Mouse (Mus musculus): Measurements from ENCODE around the gene Thap8. TPM values are rescaled to one million over a fixed set of nuclear protein-coding genes. Genes with fewer than 3 reads are reported as not detected.

Gene Thap8
- total RNA-seq, 4 experiments from 2014 or later = 0.36 to 0.50 (median 0.38) TPM

DNA sequence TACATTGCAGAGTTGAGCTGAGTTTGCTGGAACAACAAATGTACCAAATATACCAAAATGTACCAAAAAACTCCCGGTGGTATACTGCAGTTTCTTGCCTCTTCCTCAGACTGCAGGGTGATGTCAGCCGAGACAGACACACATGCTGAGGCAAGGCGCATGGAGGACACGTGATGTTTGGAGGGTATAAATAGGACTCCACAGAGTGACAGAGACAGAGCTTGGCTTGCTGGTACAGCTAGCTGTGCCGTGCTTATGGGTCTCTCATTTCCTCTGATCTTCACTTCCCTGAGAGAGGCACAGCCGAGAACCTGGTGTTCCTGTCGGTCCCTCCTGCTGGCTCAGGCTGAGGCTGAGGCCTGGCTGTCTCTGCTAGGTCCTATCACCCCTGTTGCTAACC, 2.8 kb downstream of the Thap8 start:
- DNase-seq (ENCODE audit: low spot score in 2 of 2) = no peak

DNA sequence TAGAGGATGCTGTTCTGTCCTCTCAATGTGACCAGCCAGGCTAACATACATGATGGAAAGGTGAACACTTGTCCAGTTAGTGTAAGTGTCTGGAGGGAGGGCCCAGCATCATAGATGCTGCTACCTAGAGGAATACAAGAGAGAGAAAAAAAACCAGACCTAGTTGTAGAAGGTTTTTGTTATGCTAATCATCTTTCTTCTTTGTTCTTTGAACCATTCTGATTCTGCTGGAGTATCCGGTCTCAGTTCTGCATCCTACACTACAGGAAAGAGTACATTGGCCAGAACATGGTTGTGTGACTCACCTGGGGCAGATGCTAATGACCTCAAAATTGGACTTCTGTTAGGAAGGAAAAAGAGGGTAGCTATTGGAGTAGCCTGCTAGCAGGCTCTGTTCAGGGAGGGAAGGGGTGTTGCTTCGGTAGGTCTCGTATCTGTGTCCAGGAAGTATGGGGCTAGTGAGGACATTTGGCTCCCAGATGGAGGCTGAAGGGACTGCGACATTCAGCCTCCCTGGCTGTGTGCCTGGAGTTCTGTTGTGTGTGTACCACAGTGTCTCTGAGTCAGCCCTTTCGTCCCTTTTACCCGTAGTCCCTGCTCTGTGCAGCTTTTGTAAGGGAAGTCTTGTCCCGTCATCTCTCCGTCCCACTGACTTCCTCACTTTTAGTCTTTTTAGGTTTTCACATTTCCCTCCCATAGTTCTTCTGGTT, 7.0 kb downstream of the Thap8 start:
- no peak for DNase-seq (ENCODE audit: low spot score in 2 of 2)

DNA sequence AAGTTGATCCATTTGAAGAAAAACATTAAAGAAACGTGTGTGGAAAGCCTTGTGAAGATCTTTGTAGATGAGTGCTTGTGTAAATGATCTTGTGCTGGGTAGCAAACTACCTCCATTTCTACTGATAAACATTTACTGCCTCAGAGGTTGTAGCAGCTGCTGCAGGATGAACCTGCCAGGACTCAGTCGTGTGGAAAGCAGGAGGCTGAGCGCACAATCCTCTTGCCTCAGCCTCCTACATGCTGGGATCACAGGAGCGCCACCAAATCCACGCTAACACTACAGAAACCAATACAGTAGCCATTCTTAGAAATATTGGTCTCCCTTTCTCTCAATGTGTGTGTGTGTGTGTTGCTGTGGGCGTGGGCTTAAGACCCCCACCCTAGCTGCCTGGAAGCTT, 8.2 kb downstream of the Thap8 start:
- no peak for DNase-seq (ENCODE audit: low spot score in 2 of 2)

DNA sequence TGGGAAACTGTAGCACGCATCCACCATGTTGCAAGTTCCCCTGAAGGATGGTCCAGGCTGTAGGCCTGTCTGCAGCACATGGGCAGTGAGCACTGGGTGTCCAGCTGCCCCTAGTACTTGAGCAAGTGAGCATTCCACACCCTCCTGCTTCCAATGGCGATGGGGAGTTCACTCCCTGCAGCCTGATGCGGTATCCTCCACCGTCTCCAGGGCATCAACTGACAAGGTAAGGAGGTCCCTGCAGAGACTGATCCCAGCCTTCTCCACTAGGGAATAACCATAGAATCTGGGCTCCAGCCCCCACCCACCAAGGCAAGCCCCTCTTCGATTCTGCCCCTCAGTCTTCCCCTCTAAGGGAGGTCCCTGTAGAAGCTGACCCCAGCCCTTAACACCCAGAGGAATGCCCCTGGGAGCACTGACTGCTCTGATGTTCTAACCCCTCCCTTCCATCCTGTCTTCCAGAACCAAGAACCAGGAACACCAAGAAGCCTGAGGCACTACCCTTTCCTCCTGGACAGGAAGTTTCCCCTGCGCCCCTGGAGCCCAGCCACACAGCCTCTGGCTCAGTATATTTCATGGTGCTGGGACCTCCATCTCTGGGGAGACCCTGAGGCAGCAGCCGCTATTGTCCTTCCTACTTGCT, 9.3 kb downstream of the Thap8 start:
- no peak for DNase-seq (ENCODE audit: low spot score in 2 of 2)

GRCm38 (mm10) chr7:30289714-30290399, 10.0 kb downstream of the Thap8 start:
- no peak for DNase-seq (ENCODE audit: low spot score in 2 of 2)

- peak; percentile 81 to 87 for DNase-seq (ENCODE audit: low spot score in 2 of 2)
Measured at GRCm38 (mm10) chr7:30291215-30292131, 11.6 kb downstream of the Thap8 start, which contains the start of gene Clip3. Gene Clip3 (plus strand): TSS chr7:30291728.

GRCm38 (mm10) chr7:30293795-30294194, 13.9 kb downstream of the Thap8 start:
- DNase-seq (ENCODE audit: low spot score in 2 of 2) = no peak

DNA sequence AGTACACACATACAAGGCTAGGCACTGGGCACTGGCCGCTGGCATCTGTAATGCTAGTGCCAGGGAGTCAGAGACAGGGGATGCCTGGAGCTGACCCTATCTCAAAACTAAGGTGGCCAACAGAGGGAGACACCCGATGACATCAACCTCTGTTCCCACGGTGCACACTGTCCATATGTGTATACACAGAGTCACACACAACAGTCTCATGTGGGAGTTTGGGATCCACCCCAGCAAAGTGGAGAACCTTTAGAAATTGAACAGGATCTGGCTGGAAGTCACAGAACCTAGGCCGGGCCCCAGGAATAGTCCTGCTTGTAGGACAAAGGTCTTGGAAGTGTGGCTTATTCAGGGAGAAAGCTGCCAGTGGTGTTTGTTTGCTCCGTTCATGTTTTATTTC, 14.4 kb downstream of the Thap8 start:
- DNase-seq (ENCODE audit: low spot score in 2 of 2) = no peak

GRCm38 (mm10) chr7:30295103-30295502, 15.2 kb downstream of the Thap8 start:
- peak in 1 of 2 experiments; percentile 49 for DNase-seq (ENCODE audit: low spot score in 2 of 2)

DNA sequence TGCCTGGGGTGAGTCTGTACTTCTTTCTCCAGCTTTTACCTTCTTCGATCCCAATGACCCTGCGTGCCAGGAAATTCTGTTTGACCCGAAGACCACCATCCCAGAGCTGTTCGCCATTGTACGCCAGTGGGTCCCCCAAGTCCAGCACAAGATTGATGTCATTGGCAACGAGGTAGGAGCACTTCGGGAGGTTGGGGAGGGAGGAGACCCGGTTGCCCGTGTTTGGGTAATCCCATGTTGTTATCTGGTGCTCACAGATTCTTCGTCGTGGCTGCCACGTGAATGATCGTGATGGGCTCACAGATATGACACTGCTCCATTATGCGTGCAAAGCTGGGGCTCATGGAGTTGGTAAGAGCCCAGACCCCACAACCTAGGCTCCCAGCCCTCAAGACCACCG, 16.9 kb downstream of the Thap8 start:
- no peak for DNase-seq (ENCODE audit: low spot score in 2 of 2)

- no peak for DNase-seq (ENCODE audit: low spot score in 2 of 2)
Measured at GRCm38 (mm10) chr7:30297266-30297665, 17.4 kb downstream of the Thap8 start.

GRCm38 (mm10) chr7:30300914-30301313, 21.0 kb downstream of the Thap8 start:
- DNase-seq (ENCODE audit: low spot score in 2 of 2) = no peak

GRCm38 (mm10) chr7:30306083-30306779, 26.3 kb downstream of the Thap8 start:
- DNase-seq (ENCODE audit: low spot score in 2 of 2) = no peak

- peak; percentile 80 to 97 for DNase-seq (ENCODE audit: low spot score in 2 of 2)
Measured at GRCm38 (mm10) chr7:30308076-30309005, 28.4 kb downstream of the Thap8 start, which contains the start of gene Alkbh6. Gene Alkbh6 (plus strand): TSS chr7:30308717.

DNA sequence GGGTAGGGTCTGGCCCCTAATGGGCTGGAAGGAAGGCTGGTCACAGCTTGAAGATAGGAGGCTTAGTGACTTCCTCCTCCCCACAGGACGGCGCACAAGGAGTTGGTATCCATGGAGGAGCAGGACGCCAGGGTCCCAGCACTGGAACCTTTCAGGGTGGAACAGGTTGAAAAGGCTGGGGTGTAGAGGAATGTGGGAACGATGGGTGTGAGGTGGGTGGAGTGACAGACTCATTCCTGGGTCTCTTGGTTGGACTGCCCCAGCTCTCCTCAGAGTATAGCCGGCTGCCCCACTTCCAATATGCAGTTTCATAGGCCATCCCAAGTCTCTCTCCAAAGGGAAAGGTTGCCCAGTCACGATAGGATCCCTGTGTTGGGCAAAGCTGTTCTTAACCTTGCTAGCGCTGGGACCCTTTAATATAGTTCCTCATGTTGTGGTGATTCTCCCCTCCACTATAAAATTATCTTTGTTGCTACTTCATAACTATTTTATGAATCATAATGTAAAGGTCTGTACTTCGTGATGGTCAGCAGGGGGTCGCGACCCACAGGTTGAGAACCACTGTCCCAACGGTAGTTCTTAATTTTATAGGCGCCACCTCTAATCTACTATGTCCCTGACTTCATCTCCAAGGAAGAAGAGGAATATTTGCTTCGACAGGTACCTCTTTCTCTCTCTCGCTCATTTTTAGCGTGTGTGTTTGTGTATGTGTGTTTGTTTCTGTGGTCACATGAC, 29.7 kb downstream of the Thap8 start:
- DNase-seq (ENCODE audit: low spot score in 2 of 2) = no peak

DNA sequence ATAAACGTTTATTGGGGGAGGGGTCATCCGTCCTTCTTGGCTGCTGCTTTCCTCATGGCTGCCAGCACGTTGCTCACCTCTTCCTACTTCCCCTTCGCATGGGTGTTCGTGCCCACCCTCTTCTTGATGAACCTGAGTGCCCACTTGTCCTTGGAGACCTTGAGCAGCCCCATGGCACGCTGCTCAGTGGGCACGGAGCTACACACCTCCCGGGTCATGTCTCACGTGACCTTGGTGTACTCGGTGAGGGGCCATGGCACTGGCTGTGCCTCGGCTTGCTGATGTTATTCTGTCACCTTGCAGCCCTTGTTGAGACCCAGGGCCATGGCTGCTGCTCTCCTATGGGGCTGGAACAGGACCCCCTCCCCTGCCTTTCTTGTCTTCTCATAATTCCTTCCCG, 30.2 kb downstream of the Thap8 start:
- DNase-seq (ENCODE audit: low spot score in 2 of 2) = no peak

- no peak for DNase-seq (ENCODE audit: low spot score in 2 of 2)
Measured at GRCm38 (mm10) chr7:30313666-30314320, 33.9 kb downstream of the Thap8 start.

GRCm38 (mm10) chr7:30314721-30315155, 34.8 kb downstream of the Thap8 start, which contains the start of gene Syne4:
Gene Syne4 (plus strand): TSS chr7:30314807.
- DNase-seq (ENCODE audit: low spot score in 2 of 2) = no peak
